Mouse (Mus musculus) splenic B cell, adult 2 months (primary cell): Measurements from ENCODE around the gene Tnxb.

Experiments used
- DNase-seq: peaks from one replicate; pipeline ENCODE4 v3.0.0-alpha.2; 2011; ENCODE audit warnings: low read depth, low spot score
- H3K27me3 ChIP-seq: 2 replicates; pipeline ENCODE4 v1.6.1; 2012; ENCODE audit warnings: mild to moderate bottlenecking, low read length, moderate library complexity, mixed read lengths; ENCODE audit not compliant: control insufficient read depth, poor library complexity, insufficient read depth, severe bottlenecking
- H3K36me3 ChIP-seq: 2 replicates; pipeline ENCODE4 v1.6.1; 2012; ENCODE audit warnings: mild to moderate bottlenecking, low read length, moderate library complexity, mixed read lengths; ENCODE audit not compliant: control insufficient read depth, poor library complexity, insufficient read depth, severe bottlenecking

Gene Tnxb

DNA sequence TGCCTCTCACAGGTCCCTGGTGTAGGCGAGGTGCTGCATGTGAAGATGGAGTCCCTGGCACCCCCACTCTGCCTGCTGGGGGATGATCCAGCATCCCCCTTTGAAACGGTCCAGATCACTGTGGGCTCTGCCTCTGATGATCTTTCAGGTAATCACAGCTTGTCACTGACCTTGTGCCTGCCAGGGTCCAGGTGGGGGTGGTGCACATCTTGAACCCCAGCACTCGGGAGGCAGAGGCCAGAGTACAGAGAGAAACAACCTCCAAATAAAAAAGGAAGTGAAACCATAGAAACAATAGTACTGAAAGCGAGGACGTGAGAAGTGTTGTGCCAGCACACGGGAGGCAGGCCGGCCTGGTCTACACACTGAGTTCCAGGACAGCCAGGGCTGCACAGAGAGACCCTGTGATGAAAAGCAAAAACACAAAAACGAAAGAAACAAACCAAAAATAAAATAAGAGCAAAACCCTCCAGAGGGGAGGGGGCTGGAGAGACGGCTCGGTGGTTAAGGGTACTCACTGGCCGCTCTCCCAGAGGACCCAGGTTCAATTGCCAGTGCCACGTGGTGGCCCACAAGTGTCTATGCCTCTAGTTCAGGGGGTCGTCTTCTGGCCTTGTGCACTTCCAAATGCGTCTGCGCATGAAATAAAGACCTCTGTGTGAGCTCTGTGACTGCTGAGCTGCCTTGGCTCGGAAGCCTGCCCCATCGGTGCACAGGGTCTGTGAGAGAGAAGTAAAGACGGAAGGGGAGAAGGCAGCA lies 21.1 kb upstream of the Tnxb start:
- DNase-seq, result peak; percentile 60
- H3K36me3 ChIP-seq, result peaks cover 8% of the 10 kb centered on the region
- H3K27me3 ChIP-seq, result no peaks in the 10 kb centered on the region

DNA sequence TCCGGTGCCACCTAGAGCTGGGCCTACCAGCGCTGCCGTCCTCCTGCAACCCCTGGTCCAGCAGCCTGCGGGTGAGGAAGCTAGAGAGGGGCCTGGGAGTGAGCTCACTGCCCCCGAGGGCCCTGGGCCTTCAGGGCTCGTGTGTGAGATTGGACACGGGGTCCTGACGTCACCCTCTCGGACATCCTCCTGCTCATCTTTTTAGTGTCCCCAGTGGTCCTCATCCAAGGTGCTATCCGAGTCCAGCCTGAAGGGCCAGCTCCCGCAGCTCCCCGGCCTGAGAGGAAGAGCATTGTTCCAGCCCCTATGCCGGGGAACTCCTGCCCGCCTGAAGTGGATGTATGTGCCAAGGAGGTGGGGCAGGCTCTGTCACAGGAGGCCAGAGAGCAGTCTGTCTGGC lies 19.6 kb upstream of the Tnxb start:
- Histone ChIP-seq H3K27me3 (no peaks in the 10 kb centered on the region), H3K36me3 (peaks cover 9% of the 10 kb centered on the region)
- no peak for DNase-seq

DNA sequence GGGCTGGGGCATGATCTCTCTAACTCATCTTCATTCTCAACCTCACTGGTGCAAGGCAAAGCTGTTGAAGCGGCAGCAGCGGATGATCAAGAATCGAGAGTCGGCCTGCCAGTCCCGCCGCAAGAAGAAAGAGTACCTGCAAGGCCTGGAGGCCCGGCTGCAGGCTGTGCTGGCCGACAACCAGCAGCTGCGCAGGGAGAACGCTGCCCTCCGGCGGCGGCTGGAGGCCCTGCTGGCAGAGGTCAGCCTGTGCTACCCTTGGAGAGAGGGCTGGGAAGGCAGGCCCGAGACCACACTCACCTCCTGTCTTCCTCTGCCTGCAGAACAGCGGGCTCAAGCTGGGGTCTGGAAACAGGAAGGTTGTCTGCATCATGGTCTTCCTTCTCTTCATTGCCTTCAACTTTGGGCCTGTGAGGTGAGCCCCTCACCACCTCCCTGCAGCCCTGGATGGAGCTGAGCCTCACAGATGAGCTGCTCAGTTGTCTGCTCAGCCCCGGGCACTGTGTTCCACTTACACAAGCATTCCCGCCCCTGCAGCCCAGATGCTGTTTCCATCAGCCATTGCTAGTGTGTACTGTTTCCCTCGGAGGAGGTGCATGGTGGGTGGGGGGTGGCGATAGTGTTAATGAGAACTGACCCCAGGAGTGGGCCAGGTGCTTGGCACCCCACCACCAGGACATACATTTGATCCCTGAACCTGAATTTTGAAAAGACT lies 18.7 kb upstream of the Tnxb start:
- peak; percentile 47 for DNase-seq
- peaks cover 9% of the 10 kb centered on the region for H3K36me3 ChIP-seq
- H3K27me3 ChIP-seq, result no peaks in the 10 kb centered on the region

DNA sequence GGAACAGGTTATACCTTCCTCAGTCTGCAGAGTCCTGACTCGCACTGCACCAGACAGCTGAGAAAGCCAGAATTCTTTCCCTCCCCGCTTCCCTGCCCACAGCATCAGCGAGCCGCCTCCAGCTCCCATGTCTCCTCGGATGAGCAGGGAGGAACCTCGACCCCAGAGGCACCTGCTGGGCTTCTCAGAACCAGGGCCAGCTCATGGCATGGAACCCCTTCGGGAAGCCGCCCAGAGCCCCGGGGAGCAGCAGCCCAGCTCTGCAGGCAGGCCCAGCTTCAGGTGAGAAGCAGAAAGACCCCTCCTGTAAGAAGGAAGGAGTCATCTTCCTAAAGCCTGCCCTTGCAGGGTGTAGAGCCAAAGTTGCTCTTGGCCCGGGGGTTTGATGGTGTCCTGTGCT lies 17.8 kb upstream of the Tnxb start:
- Histone ChIP-seq H3K27me3 (no peaks in the 10 kb centered on the region), H3K36me3 (peaks cover 9% of the 10 kb centered on the region)
- DNase-seq, result no peak

DNA sequence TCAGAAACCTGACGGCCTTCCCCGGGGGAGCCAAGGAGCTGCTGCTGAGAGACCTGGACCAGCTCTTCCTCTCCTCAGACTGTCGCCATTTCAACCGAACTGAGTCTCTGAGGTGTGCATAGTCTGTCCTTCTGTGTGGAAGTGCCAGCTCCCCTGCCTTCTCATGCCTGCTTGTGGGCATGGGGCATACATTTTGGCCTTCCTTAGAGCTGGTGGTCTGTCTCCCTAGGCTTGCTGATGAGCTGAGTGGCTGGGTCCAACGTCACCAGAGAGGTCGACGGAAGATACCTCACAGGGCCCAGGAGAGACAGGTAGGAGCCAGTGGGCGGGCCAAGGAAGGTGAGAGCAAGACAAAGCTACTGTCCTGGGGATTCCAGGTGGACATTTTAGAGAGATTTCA lies 17.4 kb upstream of the Tnxb start:
- H3K27me3 ChIP-seq, result no peaks in the 10 kb centered on the region
- DNase-seq, result no peak
- H3K36me3 ChIP-seq, result peaks cover 9% of the 10 kb centered on the region

DNA sequence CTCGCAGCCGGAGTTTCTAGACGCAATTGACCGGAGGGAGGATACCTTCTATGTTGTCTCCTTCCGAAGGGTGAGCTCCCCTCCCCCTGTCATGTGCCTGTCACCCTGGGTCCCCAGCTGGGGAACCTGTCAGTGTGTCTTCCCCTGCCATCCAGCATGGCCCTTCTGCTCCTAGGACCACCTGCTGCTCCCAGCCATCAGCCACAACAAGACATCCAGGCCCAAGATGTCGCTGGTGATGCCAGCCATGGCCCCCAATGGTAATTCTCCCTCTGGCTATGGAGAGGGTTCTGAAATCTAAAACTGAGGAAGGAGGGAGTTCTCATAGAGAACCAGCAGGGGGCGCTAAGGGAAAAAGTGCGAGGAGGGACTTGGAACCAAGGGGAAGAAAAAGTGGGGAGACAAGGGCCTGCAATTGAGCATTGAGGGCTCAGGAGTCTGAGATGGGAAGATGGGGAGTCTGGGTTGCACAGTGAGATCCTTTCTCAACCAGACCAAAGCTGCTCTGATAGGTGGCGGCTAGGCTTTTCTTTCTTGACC lies 16.5 kb upstream of the Tnxb start:
- Histone ChIP-seq H3K27me3 (no peaks in the 10 kb centered on the region), H3K36me3 (peaks cover 9% of the 10 kb centered on the region)
- peak; percentile 68 for DNase-seq

DNA sequence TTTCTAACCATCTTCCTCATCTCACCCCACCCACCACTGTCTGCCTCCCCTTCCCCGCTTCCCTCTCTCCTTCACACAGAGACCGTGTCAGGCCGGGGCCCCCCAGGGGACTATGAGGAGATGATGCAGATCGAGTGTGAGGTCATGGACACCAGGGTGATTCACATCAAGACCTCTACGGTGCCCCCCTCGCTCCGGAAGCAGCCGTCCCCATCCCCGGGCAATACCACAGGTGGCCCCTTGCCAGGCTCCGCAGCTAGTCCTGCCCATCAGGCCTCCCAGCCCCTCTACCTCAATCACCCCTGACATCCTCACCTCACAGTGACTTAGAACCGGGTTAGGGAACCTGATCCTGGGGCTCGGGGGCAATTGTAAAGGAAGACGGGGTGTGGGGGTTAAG lies 15.9 kb upstream of the Tnxb start:
- H3K36me3 ChIP-seq, result peaks cover 9% of the 10 kb centered on the region
- H3K27me3 ChIP-seq, result no peaks in the 10 kb centered on the region
- DNase-seq, result no peak

DNA sequence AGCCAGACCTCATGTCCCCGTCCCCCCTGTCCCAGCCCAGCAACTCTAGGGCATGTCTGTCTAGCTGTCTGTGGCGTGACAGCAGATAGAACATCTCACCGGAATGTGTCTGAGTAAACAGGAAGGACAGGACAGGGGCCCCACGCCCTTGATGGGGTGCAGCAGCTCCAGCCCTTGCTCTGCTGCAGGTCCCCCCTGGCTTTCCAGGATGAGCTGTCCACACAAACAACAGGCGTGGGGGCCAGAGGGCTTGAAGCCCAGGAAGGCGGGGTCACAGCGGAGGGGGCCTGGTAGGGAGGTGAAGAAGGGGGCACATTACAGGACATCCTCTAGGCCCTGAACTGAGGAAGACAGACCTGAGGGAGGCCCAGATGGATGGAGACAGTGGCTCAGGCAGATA lies 15.2 kb upstream of the Tnxb start:
- Histone ChIP-seq H3K36me3 (peaks cover 9% of the 10 kb centered on the region), H3K27me3 (no peaks in the 10 kb centered on the region)
- no peak for DNase-seq

DNA sequence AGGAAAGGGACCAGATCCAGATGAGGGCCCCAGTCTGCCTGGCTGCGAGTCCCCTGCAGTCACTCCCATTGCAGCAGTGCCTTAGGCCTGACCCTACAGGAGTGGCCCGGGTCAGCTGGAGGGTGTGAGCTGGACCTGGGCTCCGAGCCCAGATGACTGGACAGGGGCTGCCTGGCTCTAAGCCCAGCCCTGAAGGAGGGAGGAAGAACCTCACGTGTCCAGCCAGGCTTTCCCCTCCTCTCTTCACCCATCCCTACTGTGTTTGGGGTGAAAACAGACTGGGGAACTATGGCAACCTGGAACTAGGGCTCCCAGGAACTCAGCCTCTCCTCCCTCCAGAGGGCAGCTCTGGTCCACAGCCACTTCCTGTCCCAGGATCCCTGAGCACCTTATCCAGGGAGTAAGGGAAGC lies 14.7 kb upstream of the Tnxb start:
- Histone ChIP-seq H3K36me3 (peaks cover 8% of the 10 kb centered on the region), H3K27me3 (no peaks in the 10 kb centered on the region)
- no peak for DNase-seq

DNA sequence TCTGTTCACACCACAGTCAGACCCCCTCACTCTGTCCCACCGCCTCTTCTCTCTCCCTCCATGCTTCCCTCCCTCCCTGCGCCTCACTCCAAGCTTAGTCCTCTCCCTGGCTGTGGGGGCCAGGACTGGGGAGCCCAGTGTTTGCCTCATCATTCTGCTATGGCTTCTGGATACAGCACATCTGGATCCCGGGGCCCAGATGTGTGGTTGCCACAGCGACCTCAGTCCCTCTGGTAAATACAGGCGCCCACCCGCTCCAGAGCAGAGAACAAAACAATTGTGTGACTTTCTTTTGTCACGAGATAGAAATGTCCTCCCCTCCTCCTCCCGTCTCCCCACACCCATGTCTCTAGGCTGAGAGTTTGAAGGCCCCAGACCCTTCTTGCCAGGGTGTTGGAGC lies 13.7 kb upstream of the Tnxb start:
- DNase-seq, result no peak
- Histone ChIP-seq H3K36me3 (peaks cover 6% of the 10 kb centered on the region), H3K27me3 (peaks cover 3% of the 10 kb centered on the region; the same call in 1 of the 2 replicates)

DNA sequence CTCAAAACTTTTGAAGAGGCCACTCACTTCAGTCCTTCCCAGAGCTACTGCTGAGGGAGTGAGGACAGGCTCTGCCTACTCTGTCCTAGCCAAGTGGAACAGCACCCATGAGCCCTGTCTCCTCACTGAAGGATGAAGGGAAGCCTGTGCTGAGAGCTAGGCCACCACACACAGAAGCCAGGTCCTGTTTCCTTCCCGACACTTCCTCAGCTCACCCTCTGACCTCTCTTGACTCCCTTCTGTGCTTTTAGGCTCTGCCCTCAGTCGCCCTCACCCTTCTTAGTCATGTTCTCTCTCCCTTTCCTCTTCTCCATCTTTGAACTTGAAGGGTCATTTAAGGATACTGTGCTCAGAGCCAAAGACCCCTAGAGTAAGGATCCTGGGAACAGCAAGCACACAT lies 13.1 kb upstream of the Tnxb start:
- peaks cover 4% of the 10 kb centered on the region; the same call in 1 of the 2 replicates for H3K27me3 ChIP-seq
- peaks cover 6% of the 10 kb centered on the region; the same call in 1 of the 2 replicates for H3K36me3 ChIP-seq
- no peak for DNase-seq

DNA sequence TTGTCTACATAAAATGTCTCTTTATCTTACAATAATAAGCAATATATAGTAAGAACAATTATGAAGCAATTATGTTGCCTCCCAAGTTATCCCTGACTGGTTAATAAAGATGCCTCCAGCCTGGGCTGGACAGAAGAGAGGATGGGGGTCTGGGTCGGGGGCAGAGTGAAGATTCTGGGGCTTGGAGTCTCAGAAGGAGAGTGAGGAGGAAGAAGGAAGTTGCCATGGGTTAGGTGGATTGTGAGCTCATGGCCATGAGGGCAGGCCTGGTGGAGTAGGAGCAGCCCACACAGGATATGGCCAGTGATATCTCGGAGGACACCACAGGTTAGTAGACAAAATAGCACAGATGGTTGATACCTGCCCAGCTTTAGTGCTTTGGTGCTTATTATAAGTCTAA lies 12.2 kb upstream of the Tnxb start:
- no peak for DNase-seq
- H3K36me3 ChIP-seq, result 0 out of 2 replicates have a peak, but pooled peaks cover 2% of the 10 kb centered on the region
- H3K27me3 ChIP-seq, result peaks cover 4% of the 10 kb centered on the region; the same call in 1 of the 2 replicates

DNA sequence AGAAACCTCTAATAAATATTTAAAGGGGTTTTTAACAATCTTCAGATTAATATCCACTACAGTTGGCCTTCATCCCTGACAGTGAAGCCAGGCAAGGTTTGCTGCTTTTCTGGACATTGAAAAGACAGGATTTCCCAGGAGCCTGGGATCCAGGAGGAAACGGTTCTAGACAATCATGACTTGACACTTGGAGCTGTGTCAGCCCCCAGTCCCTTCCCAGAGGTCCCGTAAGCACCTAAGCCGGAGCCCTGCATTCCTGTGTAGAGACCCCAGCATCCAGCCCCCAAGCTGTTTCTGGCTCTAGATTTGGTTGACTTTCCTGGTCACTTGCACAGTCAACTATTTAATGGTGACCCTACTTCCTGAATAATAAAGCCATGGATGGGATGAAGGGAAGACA lies 11.7 kb upstream of the Tnxb start:
- Histone ChIP-seq H3K36me3 (0 out of 2 replicates have a peak, but pooled peaks cover 2% of the 10 kb centered on the region), H3K27me3 (peaks cover 4% of the 10 kb centered on the region; the same call in 1 of the 2 replicates)
- no peak for DNase-seq

DNA sequence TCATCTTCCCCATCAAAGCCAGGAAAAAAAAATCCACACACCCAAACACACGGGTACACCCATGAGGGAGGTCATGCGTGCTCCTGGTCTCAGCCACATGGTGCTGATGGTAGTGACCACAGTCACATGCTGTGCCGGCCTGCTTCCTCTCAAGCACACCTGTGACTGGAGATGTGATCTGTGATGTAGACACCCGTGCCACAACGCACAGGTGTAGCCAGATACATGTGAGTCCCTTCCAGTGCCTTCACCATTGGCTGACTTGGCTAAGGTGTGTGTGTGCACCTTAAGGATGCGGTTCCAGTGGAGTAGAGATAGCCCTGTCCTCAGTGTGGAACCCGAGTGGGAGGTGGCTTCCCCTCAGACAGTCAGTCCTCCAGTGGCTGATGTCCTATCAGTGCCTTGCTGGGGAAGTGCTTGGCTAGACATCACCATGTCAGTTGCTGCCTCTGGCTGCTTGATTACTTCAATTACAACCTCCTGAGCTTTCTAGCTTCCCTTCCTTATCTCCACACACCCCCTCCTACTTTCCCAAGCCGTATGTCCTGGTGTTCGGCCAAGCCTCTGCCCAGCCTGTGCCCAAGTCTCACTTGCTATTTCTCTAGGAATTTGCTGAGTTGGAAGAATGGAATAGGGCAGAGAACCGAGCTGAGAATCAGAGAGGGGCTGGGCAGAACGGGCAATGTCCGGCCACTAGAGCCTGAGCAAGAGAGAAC lies 11.0 kb upstream of the Tnxb start:
- peak; percentile 45 for DNase-seq
- H3K27me3 ChIP-seq, result peaks cover 4% of the 10 kb centered on the region; the same call in 1 of the 2 replicates
- 0 out of 2 replicates have a peak, but pooled peaks cover under 1% of the 10 kb centered on the region for H3K36me3 ChIP-seq

DNA sequence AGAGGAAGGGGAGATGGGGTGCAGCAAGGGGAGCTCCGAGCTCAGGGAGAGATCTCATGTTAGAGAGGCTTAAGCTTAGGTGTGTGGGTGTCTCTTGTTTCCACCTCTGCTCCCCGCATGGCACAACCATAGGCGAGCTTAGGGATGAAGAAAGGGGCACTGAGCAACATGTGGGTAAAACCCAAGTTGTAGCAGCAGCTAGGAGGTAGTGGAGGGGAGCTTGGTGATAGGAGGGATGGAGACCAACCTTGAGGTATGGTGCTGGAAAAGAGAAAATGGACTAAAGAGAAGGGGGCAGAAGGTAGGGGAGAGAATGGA lies 10.5 kb upstream of the Tnxb start:
- H3K36me3 ChIP-seq, result no peaks in the 10 kb centered on the region
- no peak for DNase-seq
- peaks cover 6% of the 10 kb centered on the region; the same call in 1 of the 2 replicates for H3K27me3 ChIP-seq
